Mouse (Mus musculus): ENCODE measurements at regions not wholly inside any gene's neighbourhood (a gene's known extent, or its start where the extent isn't known, plus 50 kb on each side); places are given as distances from the start of the nearest gene placed in this dataset.

GRCm38 (mm10) chr11:42978245-42978644 lies 57.3 kb upstream of the Gm9972 start:
- Histone ChIP-seq H3K36me3 (replicated peaks) (no peaks in the 10 kb centered on the region), H3K9ac (no peak overlapping the region), H3K27me3 (no peaks in the 10 kb centered on the region), H3K9me3 (no peaks in the 10 kb centered on the region), H3K4me1 (no peaks in the 10 kb centered on the region), H3K4me3 (replicated peaks) (no peak overlapping the region), H3K27ac (no peak overlapping the region), H3K4me2 (no peak overlapping the region)
- 70% methylated on average over 2 of the region's 2 CpGs for WGBS
- ATAC-seq (ENCODE audit: low FRiP score), result no peak
